Mouse (Mus musculus) embryo, embryonic 9.5 days (tissue): ENCODE results near the gene Ccl27a.
A peak's percentile ranks its signal among the peaks of the same experiment; 100 is the strongest.

Experiments used
- DNase-seq: peaks from one replicate; pipeline ENCODE4 v3.0.0-alpha.2; 2017; ENCODE audit errors: extremely low spot score

Gene Ccl27a

DNA sequence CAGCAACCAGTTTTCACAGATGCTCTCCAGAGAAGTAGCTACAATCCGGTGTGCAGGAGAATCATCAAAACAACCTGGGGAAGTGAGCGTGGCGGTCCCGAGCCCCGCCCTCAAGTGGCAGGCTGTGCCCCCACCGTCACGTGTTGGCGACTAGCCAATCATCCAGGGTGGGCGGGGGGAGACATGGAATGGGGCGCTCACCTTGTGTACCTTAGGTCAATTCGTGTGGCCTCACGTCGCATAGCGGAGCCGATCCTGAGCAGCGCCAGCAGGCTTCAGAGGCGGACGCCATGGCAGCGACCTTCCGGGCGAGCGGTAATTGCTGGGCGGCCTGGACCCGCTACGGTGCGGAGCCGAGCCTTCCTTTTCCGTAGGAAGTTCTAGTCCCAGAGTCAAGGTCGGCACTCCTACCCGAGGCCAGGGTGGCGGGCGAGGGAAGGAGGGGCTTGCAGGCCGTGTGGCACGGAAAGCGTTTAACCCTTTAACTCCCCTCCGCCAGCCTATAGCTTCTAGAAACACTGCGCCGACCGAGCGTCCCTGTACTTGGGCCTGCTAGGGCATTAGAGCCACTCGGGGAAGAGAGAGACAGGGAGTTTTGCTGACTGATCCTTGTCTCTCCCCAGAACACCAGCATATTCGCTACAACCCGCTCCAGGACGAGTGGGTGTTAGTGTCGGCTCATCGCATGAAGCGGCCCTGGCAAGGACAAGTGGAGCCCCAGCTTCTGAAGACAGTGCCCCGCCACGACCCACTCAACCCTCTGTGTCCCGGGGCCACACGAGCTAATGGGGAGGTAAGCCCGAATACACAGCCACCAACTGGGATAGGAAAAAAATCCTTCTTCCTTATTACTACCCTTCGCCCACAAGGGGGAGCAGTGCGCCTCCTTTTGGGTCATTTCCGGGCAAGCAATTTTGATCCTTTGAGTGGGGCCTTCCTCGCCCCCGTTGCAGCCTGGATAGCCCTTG is 18.4 kb downstream of the Ccl27a start, which contains the start of gene Sigmar1:
Gene Sigmar1, minus strand, starts transcription at position 820 of the 968 bp plus-strand sequence.
- DNase-seq = peak; percentile 87

DNA sequence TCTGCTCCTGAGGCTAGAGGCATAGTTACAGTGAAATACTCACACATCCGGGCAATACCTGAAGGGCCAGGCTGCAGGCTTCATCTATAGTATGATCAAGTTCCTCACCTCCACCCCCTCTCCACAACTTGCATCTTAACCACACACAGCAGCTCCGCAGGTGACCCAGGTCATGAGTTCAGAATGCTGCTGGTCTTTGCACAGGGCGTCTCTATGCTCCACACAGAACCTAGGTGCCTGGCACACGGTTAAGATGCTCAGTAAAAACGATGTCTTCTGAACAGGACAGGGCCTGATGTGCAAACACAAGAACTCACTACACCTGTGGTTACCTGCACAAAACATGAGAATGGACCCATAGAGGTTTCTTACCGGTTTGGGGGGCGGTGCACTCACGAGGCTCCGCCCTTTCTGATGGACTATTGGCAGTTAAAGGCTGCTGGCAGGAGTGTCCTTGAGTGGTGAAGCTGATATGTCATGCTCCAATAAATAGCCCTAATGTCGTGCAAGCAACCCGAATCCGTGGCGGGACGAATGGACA is 19.2 kb downstream of the Ccl27a start, which contains the start of gene Galt:
Gene Galt, plus strand, starts transcription at position 432 of the 541 bp plus-strand sequence.
- no peak for DNase-seq

GRCm38 (mm10) chr4:41745021-41745420 is 29.0 kb downstream of the Ccl27a start:
- no peak for DNase-seq

GRCm38 (mm10) chr4:41744131-41744530 is 29.9 kb downstream of the Ccl27a start:
- DNase-seq = no peak

DNA sequence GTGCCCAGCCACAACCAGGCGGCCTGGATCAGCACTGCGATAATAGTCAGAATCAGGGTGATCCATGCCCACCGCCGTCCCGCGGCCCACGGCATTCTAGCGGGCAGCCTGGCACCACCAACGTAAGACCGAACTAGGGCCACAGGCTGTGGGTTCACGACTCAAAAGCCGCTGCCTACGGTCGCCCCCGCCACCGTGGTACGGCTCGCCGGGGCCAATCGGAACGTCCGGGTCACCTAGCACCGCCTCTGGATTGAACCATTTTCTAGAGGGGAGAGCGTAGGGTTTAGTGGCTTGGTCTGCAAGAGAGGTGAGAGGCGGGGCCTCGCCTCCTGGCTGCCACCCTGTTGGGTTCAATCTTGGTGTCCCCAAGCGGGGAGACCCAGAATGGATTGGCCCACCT is 32.9 kb downstream of the Ccl27a start:
- peak; percentile 95 for DNase-seq

- DNase-seq = no peak
Measured at GRCm38 (mm10) chr4:41740380-41741157, 33.5 kb downstream of the Ccl27a start.

- DNase-seq = no peak
Measured at GRCm38 (mm10) chr4:41739260-41739659, 34.8 kb downstream of the Ccl27a start.

- no peak for DNase-seq
Measured at GRCm38 (mm10) chr4:41738256-41738603, 35.8 kb downstream of the Ccl27a start.

DNA sequence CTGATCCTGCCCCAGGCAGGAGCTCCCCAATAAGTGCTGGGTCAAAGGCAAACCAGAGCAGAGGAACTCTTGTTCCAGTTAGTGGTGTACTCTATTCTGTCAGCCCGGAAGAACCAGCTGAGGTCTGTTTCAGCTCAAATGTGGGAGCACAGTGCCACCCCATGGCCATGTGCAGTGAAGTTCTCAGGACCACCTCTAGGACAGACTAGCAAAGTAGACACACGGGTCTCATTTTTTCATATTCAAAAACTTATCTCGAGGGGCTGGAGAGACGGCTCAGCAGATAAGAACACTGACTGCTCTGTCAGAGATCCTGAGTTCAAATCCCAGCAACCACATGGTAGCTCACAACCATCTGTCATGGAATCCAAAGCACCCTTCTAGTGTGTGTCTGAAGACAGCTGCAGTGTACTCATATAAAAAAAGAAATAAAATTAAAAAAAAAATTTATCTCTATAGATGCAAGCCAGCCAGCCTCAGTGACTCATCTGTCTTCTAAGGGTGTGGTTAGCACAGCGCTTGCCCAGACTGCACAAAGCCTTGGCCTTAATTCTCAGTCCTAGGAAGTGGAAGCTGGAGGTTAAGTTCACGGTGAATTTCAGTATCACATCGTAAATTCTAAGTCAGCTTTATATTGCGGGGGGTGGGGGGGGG is 36.3 kb downstream of the Ccl27a start:
- peak; percentile 65 for DNase-seq

DNA sequence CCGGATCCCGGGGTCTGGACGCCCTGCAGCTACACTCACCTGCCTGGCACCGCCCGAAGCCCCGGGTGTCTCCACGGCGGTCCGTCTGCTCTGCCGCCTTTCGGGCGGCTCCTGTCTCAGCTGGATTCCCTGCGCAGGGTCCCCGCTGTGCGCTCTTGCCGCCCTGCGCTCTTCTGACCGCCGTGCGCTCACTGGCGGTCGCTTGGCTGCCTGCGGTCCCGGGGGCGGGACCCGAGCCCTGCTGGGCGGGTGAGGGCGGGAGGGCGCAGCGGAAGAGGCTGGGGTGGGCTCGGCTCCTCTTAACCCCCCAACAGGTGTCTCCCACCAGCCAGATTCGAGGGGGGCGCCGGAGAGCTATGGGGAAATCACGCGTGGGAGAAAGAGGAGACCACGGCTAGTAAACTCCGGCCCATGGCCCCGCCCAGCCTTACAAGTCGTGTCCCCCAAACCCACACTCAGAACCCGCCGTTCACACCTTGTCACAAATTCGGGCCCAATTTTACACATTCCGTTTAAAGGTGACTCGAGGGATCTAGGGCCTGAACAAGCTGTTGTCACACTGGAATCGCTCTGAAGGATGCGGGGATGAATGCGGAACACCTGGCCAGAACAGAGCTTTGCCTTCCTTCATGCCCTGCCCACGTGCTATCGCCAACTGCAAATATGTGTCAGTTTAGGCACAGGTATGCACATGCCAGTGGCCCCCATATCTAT is 42.8 kb downstream of the Ccl27a start, which contains the start of gene Arid3c:
Gene Arid3c, minus strand, starts transcription at position 91 of the 714 bp plus-strand sequence.
- DNase-seq = no peak

- no peak for DNase-seq
Measured at GRCm38 (mm10) chr4:41726826-41727621, 47.0 kb downstream of the Ccl27a start.

DNA sequence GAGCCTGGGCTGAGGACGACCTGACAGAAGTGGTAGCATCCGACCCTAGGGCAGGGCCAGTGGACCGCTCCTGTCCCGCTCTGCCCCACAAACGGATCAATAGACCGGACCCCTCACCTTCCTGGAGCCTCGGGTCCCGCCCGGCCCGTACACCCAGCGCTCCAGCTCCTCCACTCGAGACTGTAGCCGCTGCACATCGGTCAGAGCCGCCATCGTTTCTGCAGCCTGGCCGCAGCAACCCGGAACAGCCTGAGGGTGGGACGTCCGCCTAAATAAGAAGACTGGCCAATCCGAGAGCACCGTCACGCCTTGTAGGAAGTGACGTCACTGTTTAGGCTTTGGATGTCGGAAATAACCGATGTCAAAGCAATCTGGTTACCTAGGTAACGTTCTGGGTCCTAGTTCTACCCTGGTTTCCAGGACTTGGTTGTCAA is 51.1 kb downstream of the Ccl27a start, which contains the start of gene Dctn3:
Gene Dctn3, minus strand, starts transcription at position 253 of the 434 bp plus-strand sequence.
- peak; percentile 84 for DNase-seq
